Mouse (Mus musculus): Measurements from ENCODE around the gene Zfp668. TPM values are rescaled to one million over a fixed set of nuclear protein-coding genes. Genes with fewer than 3 reads are reported as not detected.

Zfp668 gene
- total RNA-seq, 2 experiments from 2014 or later: 2.8 to 9.3 TPM

GRCm38 (mm10) chr7:127814241-127814921 is 62.2 kb downstream of the Zfp668 start:
- no peak for ATAC-seq (replicated peaks; ENCODE audit: low FRiP score, low TSS enrichment, poor library complexity, severe bottlenecking)

DNA sequence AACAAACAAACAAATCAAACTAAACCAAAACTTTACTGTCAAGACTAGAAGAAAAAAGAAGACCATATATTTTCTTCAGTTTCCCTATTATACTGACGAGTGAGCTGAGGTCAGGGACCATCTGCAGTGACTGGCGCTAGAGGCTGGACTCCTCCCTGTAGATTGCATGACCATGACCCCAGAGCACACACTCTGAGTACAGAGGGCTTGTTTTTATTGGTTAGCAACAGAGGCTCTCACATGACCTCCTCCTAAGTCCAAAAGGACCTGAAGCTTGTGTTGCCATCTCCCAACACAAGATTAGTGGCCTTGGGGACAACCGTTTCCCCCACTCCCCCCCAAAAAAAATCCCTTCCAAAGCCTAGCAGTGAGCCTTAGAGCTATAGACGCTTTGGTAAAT is 62.8 kb downstream of the Zfp668 start:
- no peak for ATAC-seq (replicated peaks; ENCODE audit: low FRiP score, low TSS enrichment, poor library complexity, severe bottlenecking)

Other genes with a start within 250 kb of the Zfp668 start
- gene Bcl7c, start 167.9 kb downstream of the Zfp668 start, total RNA-seq (2014; fragmentation: Nextera tagmentation): 84.1 and 94.3 TPM in 2 replicates
- gene Bcl7c, start 167.9 kb downstream of the Zfp668 start, total RNA-seq (2017): 51.3 and 61.0 TPM in 2 replicates
- gene Ctf1, start 164.1 kb downstream of the Zfp668 start, total RNA-seq (2014; fragmentation: Nextera tagmentation): 4.2 and 5.5 TPM in 2 replicates
- gene Ctf1, start 164.1 kb downstream of the Zfp668 start, total RNA-seq (2017): 1.9 and 3.0 TPM in 2 replicates
- not detected in 2 replicates for gene Ctf2, start 144.7 kb downstream of the Zfp668 start, total RNA-seq (2014; fragmentation: Nextera tagmentation)
- not detected in 2 replicates for gene Ctf2, start 144.7 kb downstream of the Zfp668 start, total RNA-seq (2017)
- gene Fbxl19, start 132.3 kb downstream of the Zfp668 start, total RNA-seq (2014; fragmentation: Nextera tagmentation): 11.6 and 14.2 TPM in 2 replicates
- gene Fbxl19, start 132.3 kb downstream of the Zfp668 start, total RNA-seq (2017): 12.2 and 12.5 TPM in 2 replicates
- gene Orai3, start 107.0 kb downstream of the Zfp668 start, total RNA-seq (2014; fragmentation: Nextera tagmentation): 23.4 and 29.5 TPM in 2 replicates
- gene Orai3, start 107.0 kb downstream of the Zfp668 start, total RNA-seq (2017): 21.0 and 22.9 TPM in 2 replicates
- gene Setd1a, start 100.2 kb downstream of the Zfp668 start, total RNA-seq (2014; fragmentation: Nextera tagmentation): 83.0 and 94.4 TPM in 2 replicates
- gene Setd1a, start 100.2 kb downstream of the Zfp668 start, total RNA-seq (2017): 10.6 and 19.5 TPM in 2 replicates
- 1.0 TPM in 1 of 2 replicates, not detected in the other for gene Gm49388, start 91.2 kb downstream of the Zfp668 start, total RNA-seq (2014; fragmentation: Nextera tagmentation)
- gene Gm49388, start 91.2 kb downstream of the Zfp668 start, total RNA-seq (2017): 0.85 TPM in 1 of 2 replicates, not detected in the other
- 38.9 and 56.1 TPM in 2 replicates for gene Hsd3b7, start 76.2 kb downstream of the Zfp668 start, total RNA-seq (2014; fragmentation: Nextera tagmentation)
- 16.8 and 60.3 TPM in 2 replicates for gene Hsd3b7, start 76.2 kb downstream of the Zfp668 start, total RNA-seq (2017)
- gene Stx4a, start 52.5 kb downstream of the Zfp668 start, total RNA-seq (2014; fragmentation: Nextera tagmentation): 67.0 and 84.7 TPM in 2 replicates
- 31.5 and 44.7 TPM in 2 replicates for gene Stx4a, start 52.5 kb downstream of the Zfp668 start, total RNA-seq (2017)
- 0.10 and 3.0 TPM in 2 replicates for gene Stx1b, start 52.3 kb downstream of the Zfp668 start, total RNA-seq (2014; fragmentation: Nextera tagmentation)
- 0.19 and 4.3 TPM in 2 replicates for gene Stx1b, start 52.3 kb downstream of the Zfp668 start, total RNA-seq (2017)
- 32.4 and 38.3 TPM in 2 replicates for gene Zfp646, start 607 bp downstream of the Zfp668 start, total RNA-seq (2014; fragmentation: Nextera tagmentation)
- gene Zfp646, start 607 bp downstream of the Zfp668 start, total RNA-seq (2017): 36.9 and 43.3 TPM in 2 replicates
- gene Prss53, start 14.1 kb upstream of the Zfp668 start, total RNA-seq (2014; fragmentation: Nextera tagmentation): 0.81 TPM in 1 of 2 replicates, not detected in the other
- gene Prss53, start 14.1 kb upstream of the Zfp668 start, total RNA-seq (2017): not detected in 2 replicates
- not detected in 2 replicates for gene Gm21974, start 18.6 kb upstream of the Zfp668 start, total RNA-seq (2014; fragmentation: Nextera tagmentation)
- gene Gm21974, start 18.6 kb upstream of the Zfp668 start, total RNA-seq (2017): not detected in 2 replicates
- gene Vkorc1, start 18.8 kb upstream of the Zfp668 start, total RNA-seq (2014; fragmentation: Nextera tagmentation): 54.1 and 72.8 TPM in 2 replicates
- 25.4 and 37.0 TPM in 2 replicates for gene Vkorc1, start 18.8 kb upstream of the Zfp668 start, total RNA-seq (2017)
- gene Bckdk, start 27.3 kb upstream of the Zfp668 start, total RNA-seq (2014; fragmentation: Nextera tagmentation): 76.8 and 85.0 TPM in 2 replicates
- gene Bckdk, start 27.3 kb upstream of the Zfp668 start, total RNA-seq (2017): 32.4 and 62.8 TPM in 2 replicates
- gene Kat8, start 35.7 kb upstream of the Zfp668 start, total RNA-seq (2014; fragmentation: Nextera tagmentation): 32.7 and 37.9 TPM in 2 replicates
- gene Kat8, start 35.7 kb upstream of the Zfp668 start, total RNA-seq (2017): 27.0 and 35.8 TPM in 2 replicates
- not detected in 2 replicates for gene Prss8, start 53.3 kb upstream of the Zfp668 start, total RNA-seq (2014; fragmentation: Nextera tagmentation)
- gene Prss8, start 53.3 kb upstream of the Zfp668 start, total RNA-seq (2017): not detected in 2 replicates
- 2.8 and 9.8 TPM in 2 replicates for gene Prss36, start 69.9 kb upstream of the Zfp668 start, total RNA-seq (2014; fragmentation: Nextera tagmentation)
- 2.5 and 3.4 TPM in 2 replicates for gene Prss36, start 69.9 kb upstream of the Zfp668 start, total RNA-seq (2017)
- gene Fus, start 90.6 kb upstream of the Zfp668 start, total RNA-seq (2014; fragmentation: Nextera tagmentation): 315 and 387 TPM in 2 replicates
- gene Fus, start 90.6 kb upstream of the Zfp668 start, total RNA-seq (2017): 61.4 and 85.2 TPM in 2 replicates
- gene Pycard, start 117.0 kb upstream of the Zfp668 start, total RNA-seq (2014; fragmentation: Nextera tagmentation): 41.8 and 56.1 TPM in 2 replicates
- gene Pycard, start 117.0 kb upstream of the Zfp668 start, total RNA-seq (2017): 10.2 and 10.6 TPM in 2 replicates
- not detected in 2 replicates for gene Trim72, start 127.1 kb upstream of the Zfp668 start, total RNA-seq (2014; fragmentation: Nextera tagmentation)
- 0.52 TPM in 1 of 2 replicates, not detected in the other for gene Trim72, start 127.1 kb upstream of the Zfp668 start, total RNA-seq (2017)
- 3.2 TPM in 1 of 2 replicates, not detected in the other for gene Itgam, start 185.8 kb upstream of the Zfp668 start, total RNA-seq (2014; fragmentation: Nextera tagmentation)
- gene Itgam, start 185.8 kb upstream of the Zfp668 start, total RNA-seq (2017): 0.95 and 2.3 TPM in 2 replicates
- gene Gm49368, start 185.9 kb upstream of the Zfp668 start, total RNA-seq (2014; fragmentation: Nextera tagmentation): not detected in 2 replicates
- not detected in 2 replicates for gene Gm49368, start 185.9 kb upstream of the Zfp668 start, total RNA-seq (2017)